Mouse (Mus musculus) small intestine, adult 2 months (tissue): Measurements from ENCODE around the gene Vps51. TPM values are rescaled to one million over a fixed set of nuclear protein-coding genes. Genes with fewer than 3 reads are reported as not detected.
A peak's percentile ranks its signal among the peaks of the same experiment; 100 is the strongest.

ENCODE experiments used
- H3K27ac ChIP-seq: fragments of 200-500 bp; 2 replicates; pipeline ENCODE4 v1.5.1; 2012; ENCODE audit warnings: low read depth, low read length, control low read depth, inconsistent platforms; ENCODE audit not compliant: insufficient read depth
- H3K27me3 ChIP-seq: fragments of 200-500 bp; 2 replicates; pipeline ENCODE4 v1.6.1; 2012; ENCODE audit warnings: mild to moderate bottlenecking, moderate library complexity, low read length, inconsistent platforms; ENCODE audit not compliant: control insufficient read depth, insufficient read depth
- H3K36me3 ChIP-seq: fragments of 200-500 bp; 2 replicates; pipeline ENCODE4 v1.6.1; 2012; ENCODE audit warnings: mild to moderate bottlenecking, low read length, control low read depth, inconsistent platforms; ENCODE audit not compliant: control insufficient read depth, insufficient read depth
- H3K4me1 ChIP-seq: fragments of 200-500 bp; 2 replicates; pipeline ENCODE4 v1.6.1; 2012; ENCODE audit warnings: low read length, inconsistent platforms, mixed read lengths; ENCODE audit not compliant: control insufficient read depth, insufficient read depth, insufficient read length
- H3K4me3 ChIP-seq: fragments of 200-500 bp; 2 replicates; pipeline ENCODE4 v1.5.1; 2012; ENCODE audit warnings: low read depth, mild to moderate bottlenecking, control low read depth, inconsistent platforms, low read length, moderate library complexity
- CTCF ChIP-seq: fragments of 200-500 bp; IDR thresholded peaks from 2 replicates; pipeline ENCODE4 v1.5.1; 2012; ENCODE audit warnings: low read depth, mild to moderate bottlenecking, control low read depth, inconsistent platforms, low read length, moderate library complexity, mixed read lengths; ENCODE audit not compliant: insufficient replicate concordance, insufficient read length; ENCODE audit errors: extremely low read depth
- POLR2A ChIP-seq: fragments of 200-500 bp; IDR thresholded peaks from 2 replicates; pipeline ENCODE4 v1.6.1; 2012; ENCODE audit warnings: low read depth, mild to moderate bottlenecking, control low read depth, inconsistent platforms, low read length, moderate library complexity
- WGBS: fragments of 180-500 bp; shearing (Covaris S2); methylation state at CpG from one replicate; pipeline ENCODE4 v1.1.7; 2018; 5-methylcytosine and 5-hydroxymethylcytosine counted together
- polyA plus RNA-seq: library from polyadenylated mRNA; depleted of rRNA; stranded (reverse); fragments of >200 nt; gene quantifications from 2 replicates; pipeline ENCODE4 v1.2.3, GENCODE M21; 2012; rRNA removed

Vps51 gene
- polyA plus RNA-seq: 46.5 and 84.2 TPM in 2 replicates

DNA sequence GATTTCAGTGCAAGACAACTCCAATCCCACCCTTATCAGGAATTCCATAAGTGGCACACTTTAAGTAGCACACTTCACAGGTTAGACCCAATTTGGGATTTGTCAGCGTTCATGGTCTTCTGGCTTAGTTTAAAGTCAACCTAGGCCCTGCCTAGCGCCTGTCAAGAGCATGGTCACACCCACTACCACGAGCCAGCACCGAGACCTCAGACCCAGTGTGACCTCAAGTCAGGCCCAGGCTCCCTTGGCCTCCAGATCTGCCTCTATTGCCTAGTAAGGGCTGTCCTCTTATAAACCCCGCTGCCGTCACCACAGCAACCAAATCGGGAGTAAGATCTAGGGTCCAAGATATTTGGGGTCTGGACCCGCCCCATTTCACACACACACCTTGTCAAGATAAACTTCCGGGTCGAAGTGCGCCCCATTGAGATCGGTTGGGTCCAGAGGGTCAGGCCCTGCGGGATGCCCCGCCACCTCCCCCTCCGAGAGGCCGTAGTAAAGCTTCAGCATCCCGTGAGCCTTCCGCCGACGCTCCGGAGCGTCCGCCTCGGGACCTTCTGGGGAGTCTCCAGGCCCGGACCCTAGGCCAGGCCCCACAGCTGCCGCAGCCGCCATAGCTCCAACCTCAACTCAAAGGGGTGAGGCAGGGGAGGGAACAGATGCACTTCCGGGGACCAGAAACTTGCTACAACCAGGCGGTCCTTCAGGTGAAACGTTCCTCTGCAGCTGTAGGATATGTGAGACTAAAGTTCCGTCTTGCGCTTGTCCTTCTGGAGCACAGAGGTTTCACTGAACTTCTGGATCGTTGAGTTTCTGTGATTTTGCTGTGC is at the start of gene Vps51:
Vps51 (minus strand) TSS at position 668 of the 830 bp plus-strand sequence.
- peaks cover 7% of the 10 kb centered on the region for H3K4me1 ChIP-seq
- H3K36me3 ChIP-seq: peaks cover 33% of the 10 kb centered on the region
- no peaks in the 10 kb centered on the region for H3K27me3 ChIP-seq
- peak within 1 kb of the TSS; percentile 87 for H3K27ac ChIP-seq
- TF ChIP-seq CTCF: no peak
- no peak; the same call in 1 of the 2 replicates for TF ChIP-seq POLR2A
- under 1% methylated on average over 33 of the region's 33 CpGs for WGBS
- H3K4me3 ChIP-seq: peak within 1 kb of the TSS; percentile 94

DNA sequence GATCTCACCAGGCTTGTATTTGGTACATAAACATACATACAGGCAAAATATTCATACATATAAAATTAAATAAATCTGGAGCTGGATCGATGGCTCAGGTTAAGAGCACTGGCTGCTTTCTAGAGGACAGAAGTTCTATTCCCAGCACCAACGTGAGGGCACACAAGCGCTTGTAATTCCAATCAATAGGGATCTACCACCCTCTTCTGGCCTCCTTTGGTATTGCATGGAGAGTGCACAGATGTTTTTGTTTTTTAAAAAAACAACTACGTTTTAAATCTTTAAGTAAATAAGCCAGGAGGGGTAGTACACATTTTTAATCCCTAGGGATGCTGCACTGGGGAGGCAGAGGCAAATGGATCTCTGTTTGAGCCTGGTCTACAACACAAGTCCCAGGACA is 49.3 kb upstream of the Vps51 start:
- no peaks in the 10 kb centered on the region for H3K36me3 ChIP-seq
- H3K27me3 ChIP-seq: no peaks in the 10 kb centered on the region
- 23% methylated on average over 4 of the region's 4 CpGs for WGBS
- H3K4me3 ChIP-seq: no peak overlapping the region
- no peak overlapping the region for H3K27ac ChIP-seq
- peak; percentile 57; the same call in 1 of the 2 replicates for TF ChIP-seq CTCF
- TF ChIP-seq POLR2A: no peak
- peaks cover 14% of the 10 kb centered on the region for H3K4me1 ChIP-seq

DNA sequence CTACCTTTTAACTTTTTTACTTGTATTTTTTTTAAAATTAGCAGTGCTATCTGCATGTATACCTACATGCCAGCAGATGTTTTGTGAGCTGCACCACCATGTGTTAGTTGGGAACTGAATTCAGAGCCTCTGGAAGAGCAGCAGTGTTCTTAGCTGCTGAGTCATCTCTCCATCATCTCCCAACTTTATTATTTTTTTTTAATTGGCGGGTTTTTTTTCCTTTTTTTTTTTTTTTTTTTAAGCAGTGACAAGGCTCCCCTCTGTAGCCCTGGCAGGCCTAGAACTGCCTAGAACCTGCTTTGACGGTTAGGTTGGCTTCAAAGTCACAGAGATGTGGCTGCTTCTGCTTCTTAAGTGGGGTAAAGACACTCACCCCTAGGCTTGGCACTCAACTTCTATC is 47.9 kb upstream of the Vps51 start:
- 0 out of 2 replicates have a peak, but pooled peaks cover 1% of the 10 kb centered on the region for H3K36me3 ChIP-seq
- TF ChIP-seq POLR2A: no peak
- TF ChIP-seq CTCF: no peak
- WGBS: 82% methylated on average over 2 of the region's 2 CpGs

DNA sequence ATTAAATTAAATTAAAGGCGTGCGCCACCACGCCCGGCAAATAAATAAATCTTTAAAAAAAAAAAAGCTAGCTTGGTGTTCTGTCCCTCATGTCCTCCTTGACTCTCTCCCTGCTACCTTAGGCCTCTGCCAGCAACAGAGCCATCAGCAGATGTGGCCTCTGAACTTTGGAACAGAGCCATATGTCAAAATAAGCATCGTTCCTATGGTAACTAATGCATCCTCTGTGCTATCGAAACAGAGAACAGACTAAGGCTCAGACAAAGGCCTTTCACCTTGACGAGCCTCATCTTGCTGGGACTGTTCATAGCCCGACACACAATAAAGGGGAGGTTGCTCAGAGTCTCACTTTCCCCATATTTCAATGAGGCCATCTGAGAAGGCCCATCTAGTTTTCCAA is 46.3 kb upstream of the Vps51 start:
- H3K27me3 ChIP-seq: no peaks in the 10 kb centered on the region
- peak overlapping the region; percentile 40; the same call in 1 of the 2 replicates for H3K27ac ChIP-seq
- H3K36me3 ChIP-seq: 0 out of 2 replicates have a peak, but pooled peaks cover 1% of the 10 kb centered on the region
- TF ChIP-seq POLR2A: no peak
- no peak for TF ChIP-seq CTCF
- WGBS: 22% methylated on average over 8 of the region's 8 CpGs
- H3K4me1 ChIP-seq: peaks cover 24% of the 10 kb centered on the region
- no peak overlapping the region for H3K4me3 ChIP-seq

More for the DNA sequence above, 47.9 kb upstream of the Vps51 start:
- Histone ChIP-seq H3K27me3 (no peaks in the 10 kb centered on the region), H3K4me1 (peaks cover 24% of the 10 kb centered on the region), H3K27ac (no peak overlapping the region), H3K4me3 (no peak overlapping the region)

DNA sequence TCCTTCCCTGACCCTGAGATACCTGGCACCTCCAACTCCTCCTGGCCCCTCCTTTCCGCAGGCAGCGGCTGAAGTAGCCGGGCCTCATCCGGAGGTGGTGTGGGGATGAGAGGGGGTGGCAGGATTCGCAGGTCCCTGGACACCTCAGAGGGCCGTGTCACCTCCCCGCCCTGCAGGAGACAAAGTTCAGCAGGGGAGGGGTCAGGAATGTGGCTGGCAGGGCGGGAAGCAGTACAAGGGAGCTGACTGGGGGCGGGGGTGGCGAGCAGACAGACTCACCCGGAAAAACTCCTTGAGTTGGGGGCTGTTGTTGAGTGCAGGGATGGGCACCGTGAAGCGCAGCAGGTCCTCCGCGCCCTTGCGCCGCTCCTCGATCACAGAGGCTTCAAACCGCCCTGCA is 44.7 kb upstream of the Vps51 start:
- Histone ChIP-seq H3K27ac (no peak overlapping the region), H3K4me3 (no peak overlapping the region), H3K27me3 (no peaks in the 10 kb centered on the region), H3K36me3 (peaks cover 2% of the 10 kb centered on the region; the same call in 1 of the 2 replicates), H3K4me1 (peaks cover 25% of the 10 kb centered on the region)
- 55% methylated on average over 19 of the region's 19 CpGs for WGBS
- TF ChIP-seq POLR2A (no peak), CTCF (no peak)

DNA sequence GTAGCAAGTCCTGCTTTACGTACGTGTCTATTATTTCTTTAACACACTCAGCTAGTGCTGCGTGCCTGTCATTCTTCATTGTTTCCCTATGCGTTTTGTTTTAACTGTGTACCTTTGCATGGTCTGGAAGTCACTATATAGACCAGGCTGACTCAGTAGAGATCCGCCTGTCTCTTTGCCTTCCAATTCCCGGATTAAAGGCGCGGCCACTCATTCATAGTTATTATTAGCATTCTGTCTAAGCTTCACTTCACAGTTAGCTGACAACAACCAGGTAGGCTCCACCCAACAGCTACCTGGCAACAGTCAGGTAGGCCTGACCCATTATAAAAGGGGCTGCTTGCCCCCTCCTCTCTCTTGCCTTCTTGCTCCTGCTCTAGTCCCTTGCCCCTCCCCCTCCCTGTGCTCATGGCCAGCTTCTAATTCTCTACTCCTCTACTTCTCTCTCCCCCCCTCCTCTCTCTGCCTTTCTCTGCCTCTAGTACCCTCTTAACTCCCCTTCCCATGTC is 41.7 kb upstream of the Vps51 start:
- H3K4me3 ChIP-seq: peak overlapping the region; percentile 73; the same call in 1 of the 2 replicates
- WGBS: under 1% methylated on average over 8 of the region's 8 CpGs
- peaks cover 27% of the 10 kb centered on the region for H3K4me1 ChIP-seq
- H3K27ac ChIP-seq: peak overlapping the region; percentile 28
- H3K27me3 ChIP-seq: no peaks in the 10 kb centered on the region
- TF ChIP-seq CTCF: no peak
- TF ChIP-seq POLR2A: no peak
- H3K36me3 ChIP-seq: peaks cover 30% of the 10 kb centered on the region
